Mouse (Mus musculus) forebrain, embryonic 10.5 days (tissue): Measurements from ENCODE around the gene Cpne5. TPM values are rescaled to one million over a fixed set of nuclear protein-coding genes. Genes with fewer than 3 reads are reported as not detected.
"Not testable (repeated sequence)": the region's sequence is repeated elsewhere in the genome, so short reads cannot be mapped to it uniquely, and the experiment has no call there.

Source experiments
- DNase-seq: peaks from one replicate; pipeline ENCODE4 v3.0.0-alpha.2; 2017; ENCODE audit warnings: low spot score; ENCODE audit errors: extremely low spot score
- H3K27ac ChIP-seq: fragments of 300-500 bp; sonication (generic); 2 replicates; pipeline ENCODE4 v1.5.1; 2016; ENCODE audit warnings: mild to moderate bottlenecking
- H3K27me3 ChIP-seq: fragments of 300-500 bp; sonication (generic); 2 replicates; pipeline ENCODE4 v1.6.1; 2016; ENCODE audit warnings: mild to moderate bottlenecking; ENCODE audit not compliant: poor library complexity, severe bottlenecking
- H3K36me3 ChIP-seq: fragments of 300-500 bp; sonication (generic); replicated peaks from 2 replicates; pipeline ENCODE4 v1.6.1; 2016; ENCODE audit warnings: mild to moderate bottlenecking, moderate library complexity
- H3K4me1 ChIP-seq: fragments of 300-500 bp; sonication (generic); 2 replicates; pipeline ENCODE4 v1.6.1; 2016
- H3K4me3 ChIP-seq: fragments of 300-500 bp; sonication (generic); 2 replicates; pipeline ENCODE4 v1.5.1; 2016; ENCODE audit warnings: mild to moderate bottlenecking, moderate library complexity
- H3K9me3 ChIP-seq: fragments of 300-500 bp; sonication (generic); 2 replicates; pipeline ENCODE4 v1.6.1; 2016; ENCODE audit warnings: mild to moderate bottlenecking, moderate library complexity
- WGBS: fragments of 180-500 bp; shearing (Covaris S2); methylation state at CpG from one replicate; pipeline ENCODE4 v1.1.7; 2016; 5-methylcytosine and 5-hydroxymethylcytosine counted together
- polyA plus RNA-seq: library from polyadenylated mRNA; unstranded; fragments of >200 nt; fragmentation: Nextera tagmentation; extraction: Ambion mirVana; gene quantifications from 2 replicates; pipeline ENCODE4 v1.2.1, GENCODE M21; 2016

Gene Cpne5
- polyA plus RNA-seq, 1 experiment from 2014 or later: 5.3 TPM

DNA sequence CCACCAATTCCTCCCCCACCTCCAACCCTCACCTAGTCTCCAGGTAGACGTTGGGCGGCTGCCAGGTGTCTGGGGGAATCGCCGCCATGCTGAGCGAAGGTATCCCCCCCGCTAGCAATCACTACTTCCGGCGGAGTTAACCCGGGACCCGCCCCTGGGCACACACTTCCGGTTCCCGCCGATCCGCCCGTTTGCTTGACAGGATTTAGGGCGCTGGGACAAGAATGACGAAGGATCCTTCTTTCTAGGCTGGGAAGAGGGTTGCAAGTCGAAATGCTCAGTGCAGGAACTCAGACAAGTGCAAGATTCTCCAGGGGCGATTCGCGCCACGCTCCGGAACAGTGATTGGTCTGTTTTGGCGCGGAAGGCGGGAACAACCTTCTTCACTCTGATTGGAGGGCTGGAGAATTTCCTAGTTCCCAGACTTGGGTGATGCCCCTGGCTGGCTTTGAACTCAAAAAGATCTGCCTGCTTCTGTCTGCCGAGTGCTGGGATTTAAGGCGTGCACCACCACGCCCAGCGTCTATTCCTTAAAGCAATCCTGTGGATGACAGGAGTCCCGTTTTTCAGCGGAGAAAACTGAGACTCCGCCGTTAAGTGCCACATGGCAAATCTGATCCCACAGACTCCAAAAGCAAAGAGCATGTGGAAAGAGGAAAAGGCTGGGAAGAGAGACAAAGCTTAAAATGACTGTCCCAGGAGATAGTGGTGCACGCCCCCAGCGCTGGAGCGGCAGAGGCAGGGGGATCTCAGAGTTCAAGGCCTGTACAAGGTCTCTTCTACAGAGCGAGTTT lies 26.1 kb upstream of the Cpne5 start, which contains the start of gene Ppil1:
Gene Ppil1 (minus strand): TSS at position 347 of the 794 bp plus-strand sequence.
- Histone ChIP-seq H3K4me3 (peak within 1 kb of the TSS; percentile 87), H3K4me1 (peaks cover 56% of the 10 kb centered on the region), H3K27ac (peak within 1 kb of the TSS; percentile 93), H3K9me3 (no peaks in the 10 kb centered on the region), H3K36me3 (peaks cover 30% of the 10 kb centered on the region), H3K27me3 (no peaks in the 10 kb centered on the region)
- DNase-seq: peak; percentile 87
- whole genome bisulfite sequencing: 6% methylated on average over 38 of the region's 38 CpGs

DNA sequence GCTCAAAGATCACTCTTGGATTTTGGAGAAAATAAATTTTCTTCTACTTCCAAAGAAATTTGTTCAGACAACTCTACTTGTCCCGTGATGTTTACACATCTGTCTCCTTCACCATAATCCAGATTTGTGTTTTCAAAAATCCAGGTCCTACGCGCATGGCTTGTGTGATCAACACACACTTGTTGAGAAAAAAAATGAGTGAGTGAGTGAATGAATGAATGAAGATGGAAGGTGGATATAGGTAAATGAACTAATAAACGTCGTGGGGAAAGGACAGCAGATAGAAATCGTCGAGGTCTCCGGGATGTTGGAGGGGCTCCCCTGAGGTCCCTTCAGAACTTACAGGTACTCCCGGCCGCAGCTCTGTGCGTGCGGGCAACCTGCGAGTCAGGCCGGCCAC lies 25.4 kb upstream of the Cpne5 start:
- peak overlapping the region; percentile 93 for H3K27ac ChIP-seq
- no peaks in the 10 kb centered on the region for H3K27me3 ChIP-seq
- H3K4me1 ChIP-seq: peaks cover 61% of the 10 kb centered on the region
- peak overlapping the region; percentile 87 for H3K4me3 ChIP-seq
- no peaks in the 10 kb centered on the region for H3K9me3 ChIP-seq
- 1% methylated on average over 14 of the region's 14 CpGs for WGBS
- H3K36me3 ChIP-seq: peaks cover 36% of the 10 kb centered on the region
- DNase-seq: no peak

DNA sequence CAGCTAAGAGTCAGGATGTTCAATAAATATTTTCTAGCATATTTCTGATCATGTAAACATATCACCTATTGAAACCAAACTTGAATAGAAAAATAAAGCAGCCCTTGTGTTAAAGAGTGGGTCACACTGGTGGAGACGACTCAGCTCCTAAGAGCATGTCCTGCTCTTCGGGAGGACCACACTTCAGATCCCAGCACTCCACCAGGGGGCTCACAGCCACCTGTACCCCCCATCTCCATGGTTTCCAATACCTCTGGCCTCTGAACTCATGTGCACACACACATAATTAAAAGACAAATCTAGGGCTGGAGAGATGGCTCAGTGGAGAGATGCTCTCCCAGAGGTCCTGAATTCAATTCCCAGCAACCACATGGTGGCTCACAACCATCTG lies 24.3 kb upstream of the Cpne5 start:
- no peak overlapping the region for H3K27ac ChIP-seq
- 81% methylated on average over 2 of the region's 2 CpGs for WGBS
- H3K4me3 ChIP-seq: peak overlapping the region; percentile 87
- no peaks in the 10 kb centered on the region for H3K9me3 ChIP-seq
- H3K36me3 ChIP-seq: peaks cover 48% of the 10 kb centered on the region
- DNase-seq: no peak
- H3K4me1 ChIP-seq: peaks cover 62% of the 10 kb centered on the region
- no peaks in the 10 kb centered on the region for H3K27me3 ChIP-seq

DNA sequence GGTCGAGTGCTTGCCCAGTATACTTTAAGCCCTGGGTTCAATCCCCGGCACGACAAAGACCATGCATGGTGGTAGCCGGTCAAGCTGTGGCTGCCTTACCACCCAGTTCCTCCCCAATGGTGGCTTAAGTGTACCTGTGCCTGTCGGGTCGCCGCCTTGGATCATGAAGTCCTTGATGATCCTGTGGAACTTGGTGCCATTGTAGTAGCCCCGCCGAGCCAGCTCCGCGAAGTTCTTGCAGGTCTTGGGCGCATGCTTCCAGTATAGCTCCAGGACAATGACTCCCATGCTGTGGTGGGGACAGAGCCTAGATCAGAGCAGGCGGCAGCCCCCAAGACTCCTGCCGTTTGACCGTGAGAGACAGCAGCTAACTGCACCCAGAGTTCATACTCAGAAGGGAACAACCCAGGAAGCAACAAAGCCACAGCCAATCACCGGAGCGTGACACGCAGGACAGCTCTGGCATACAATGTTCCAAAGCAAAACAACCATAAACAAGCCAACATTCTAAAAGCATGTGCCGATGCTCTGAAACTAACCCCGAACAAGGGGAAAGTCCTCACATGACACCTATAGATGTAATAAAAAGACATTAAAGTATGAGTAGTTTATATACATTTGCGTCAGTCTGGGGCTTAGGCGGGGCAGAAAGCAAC lies 23.8 kb upstream of the Cpne5 start:
- Histone ChIP-seq H3K27ac (0 out of 2 replicates have a peak overlapping the region, but pooled peaks have one; percentile 27), H3K4me1 (peaks cover 62% of the 10 kb centered on the region), H3K4me3 (peak overlapping the region; percentile 11; the same call in 1 of the 2 replicates), H3K36me3 (peaks cover 53% of the 10 kb centered on the region), H3K27me3 (no peaks in the 10 kb centered on the region), H3K9me3 (no peaks in the 10 kb centered on the region)
- WGBS: 95% methylated on average over 22 of the region's 22 CpGs
- no peak for DNase-seq

DNA sequence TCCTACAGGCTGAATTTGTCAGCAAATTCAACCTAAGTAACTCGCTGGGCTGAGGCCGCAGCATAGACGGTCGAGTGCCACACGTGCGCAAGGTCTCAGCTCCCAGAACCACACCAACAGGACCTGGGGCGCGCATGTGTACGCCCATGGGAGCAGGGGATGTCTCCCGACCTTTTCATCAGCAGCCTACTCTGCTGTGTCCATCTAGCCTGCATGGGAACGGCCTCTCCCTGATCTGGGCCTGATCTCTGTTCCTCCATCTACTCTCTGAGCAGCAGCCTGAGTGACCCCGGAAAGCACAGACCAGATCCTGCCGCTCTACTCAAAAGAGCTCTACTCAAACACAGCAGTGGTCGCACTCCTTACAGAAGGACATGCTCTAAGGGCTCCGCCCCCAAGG lies 22.5 kb upstream of the Cpne5 start:
- no peak overlapping the region for H3K27ac ChIP-seq
- 91% methylated on average over 15 of the region's 15 CpGs for WGBS
- no peaks in the 10 kb centered on the region for H3K27me3 ChIP-seq
- H3K4me3 ChIP-seq: no peak overlapping the region
- no peaks in the 10 kb centered on the region for H3K9me3 ChIP-seq
- H3K36me3 ChIP-seq: peaks cover 65% of the 10 kb centered on the region
- no peak for DNase-seq
- peaks cover 66% of the 10 kb centered on the region for H3K4me1 ChIP-seq

DNA sequence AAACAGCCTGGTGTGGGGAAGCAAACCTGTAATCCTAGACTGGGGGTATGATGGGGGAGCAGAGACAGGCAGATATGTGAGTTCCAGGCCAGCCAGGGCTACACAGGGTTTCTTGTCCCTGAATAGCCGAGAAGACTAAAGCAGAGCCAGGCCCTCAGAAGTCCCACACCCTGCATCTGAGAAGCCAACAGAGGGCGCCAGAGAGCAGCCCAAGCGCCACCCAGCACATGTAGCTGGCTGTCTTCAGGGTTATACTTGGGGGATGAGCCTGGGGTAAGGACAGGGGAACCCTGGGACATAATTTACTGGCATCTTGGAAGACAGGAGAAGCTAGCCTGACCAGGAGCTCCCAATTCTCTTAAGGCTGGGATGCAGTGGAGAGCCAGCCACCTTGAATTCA lies 21.5 kb upstream of the Cpne5 start:
- Histone ChIP-seq H3K36me3 (peaks cover 75% of the 10 kb centered on the region), H3K9me3 (no peaks in the 10 kb centered on the region), H3K4me1 (peaks cover 63% of the 10 kb centered on the region), H3K27ac (no peak overlapping the region), H3K4me3 (peak overlapping the region; percentile 3; the same call in 1 of the 2 replicates), H3K27me3 (no peaks in the 10 kb centered on the region)
- 10% methylated on average over 3 of the region's 3 CpGs for WGBS
- DNase-seq: peak; percentile 84

DNA sequence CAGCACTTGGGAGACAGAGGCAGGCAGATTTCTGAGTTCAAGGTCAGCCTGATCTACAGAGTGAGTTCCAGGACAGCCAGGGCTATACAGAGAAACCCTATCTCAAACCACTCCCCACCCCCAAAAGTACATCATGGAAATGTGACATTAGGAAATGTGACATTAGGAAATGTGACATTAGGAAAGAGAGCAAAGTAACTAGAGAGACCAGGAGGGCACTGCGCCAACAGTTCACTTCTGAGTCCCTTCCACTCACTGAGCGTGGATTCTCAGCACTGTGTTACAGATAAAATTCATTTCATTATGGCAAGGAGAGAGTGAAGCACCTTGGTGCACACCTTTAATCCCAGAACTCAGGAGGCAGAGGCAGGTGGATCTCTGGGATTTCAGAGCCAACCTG lies 21.0 kb upstream of the Cpne5 start:
- DNase-seq: no peak
- 93% methylated on average over 2 of the region's 2 CpGs for WGBS
- Histone ChIP-seq H3K27me3 (no peaks in the 10 kb centered on the region), H3K36me3 (peaks cover 81% of the 10 kb centered on the region), H3K4me3 (no peak overlapping the region), H3K4me1 (peaks cover 59% of the 10 kb centered on the region), H3K9me3 (no peaks in the 10 kb centered on the region), H3K27ac (no peak overlapping the region)

DNA sequence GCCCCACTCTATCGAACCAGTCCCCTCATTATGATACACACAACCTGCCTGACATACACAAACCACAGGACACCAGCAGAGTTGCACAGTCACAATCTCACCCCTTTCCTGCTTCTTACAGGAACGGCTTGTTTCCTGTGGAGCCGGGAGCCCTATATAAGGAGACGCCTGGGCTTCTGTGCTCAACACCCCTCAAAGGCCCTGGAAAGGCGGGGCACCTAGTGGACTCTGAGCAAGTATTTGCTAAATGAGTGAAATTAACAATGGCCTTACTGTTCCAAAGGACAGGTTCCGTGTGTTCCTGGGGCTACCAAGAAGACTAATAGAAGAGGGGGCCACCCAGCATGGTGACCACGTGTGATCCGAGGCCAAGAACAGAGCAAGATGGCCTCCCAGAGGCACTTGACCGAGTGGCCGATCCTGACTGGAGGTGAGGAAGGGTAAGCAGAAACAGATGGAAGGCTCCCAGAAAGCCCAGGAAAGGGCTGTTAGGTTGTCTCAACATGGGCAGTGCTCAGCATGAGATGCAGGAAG lies 20.1 kb upstream of the Cpne5 start:
- Histone ChIP-seq H3K4me1 (peaks cover 56% of the 10 kb centered on the region), H3K36me3 (peaks cover 89% of the 10 kb centered on the region), H3K4me3 (no peak overlapping the region), H3K27me3 (no peaks in the 10 kb centered on the region), H3K27ac (0 out of 2 replicates have a peak overlapping the region, but pooled peaks have one; percentile 11), H3K9me3 (no peaks in the 10 kb centered on the region)
- 79% methylated on average over 10 of the region's 10 CpGs for WGBS
- no peak for DNase-seq

DNA sequence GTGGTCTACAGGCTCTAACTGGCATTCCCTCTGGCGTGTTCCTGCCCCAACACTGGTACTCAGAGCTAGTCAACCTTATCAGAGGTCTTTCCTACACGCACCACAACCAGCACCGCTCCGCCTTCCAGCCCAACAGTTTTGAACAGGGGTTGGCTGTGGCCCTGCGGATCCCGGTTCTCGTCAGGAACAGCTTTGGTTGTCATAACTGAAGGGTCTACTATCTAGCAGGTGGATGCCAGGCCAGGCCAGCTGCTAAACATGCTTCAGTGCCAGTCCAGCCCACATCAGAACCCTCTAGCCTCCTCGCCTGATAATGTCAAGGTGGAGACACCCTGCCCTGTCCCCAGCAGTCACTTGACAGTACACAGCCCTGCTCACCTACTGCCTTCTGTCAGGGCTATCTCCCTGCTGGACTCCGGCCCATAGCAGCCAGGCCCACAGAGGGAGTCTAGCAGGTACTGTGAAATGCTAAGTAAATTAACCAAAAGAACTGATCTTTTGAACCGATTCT lies 19.1 kb upstream of the Cpne5 start:
- Histone ChIP-seq H3K36me3 (peaks cover 100% of the 10 kb centered on the region), H3K27ac (no peak overlapping the region), H3K4me3 (no peak overlapping the region), H3K9me3 (no peaks in the 10 kb centered on the region), H3K4me1 (peaks cover 46% of the 10 kb centered on the region), H3K27me3 (no peaks in the 10 kb centered on the region)
- WGBS: 96% methylated on average over 10 of the region's 10 CpGs
- no peak for DNase-seq

DNA sequence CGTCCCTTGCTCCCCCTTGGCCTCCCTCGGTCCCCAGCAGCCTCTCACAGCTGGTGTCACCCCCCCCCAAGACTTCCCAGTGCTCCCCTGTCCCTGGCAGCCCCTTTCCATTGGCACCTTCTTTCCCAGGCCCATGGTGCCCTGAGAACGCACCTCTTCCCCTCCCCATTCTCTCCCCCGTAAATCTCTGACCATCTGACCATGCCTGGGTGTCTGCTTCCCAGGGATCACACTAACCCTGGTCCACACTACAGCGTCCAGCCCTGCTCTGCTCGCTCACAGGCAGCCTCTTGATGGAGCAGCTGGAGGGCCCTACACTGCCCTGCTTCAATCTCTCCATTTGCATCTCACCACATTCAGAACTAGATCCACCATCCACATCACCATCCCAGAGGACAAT lies 18.5 kb upstream of the Cpne5 start:
- 86% methylated on average over 6 of the region's 6 CpGs for WGBS
- Histone ChIP-seq H3K27ac (no peak overlapping the region), H3K36me3 (peaks cover 100% of the 10 kb centered on the region), H3K4me3 (no peak overlapping the region), H3K4me1 (peaks cover 41% of the 10 kb centered on the region), H3K27me3 (no peaks in the 10 kb centered on the region), H3K9me3 (no peaks in the 10 kb centered on the region)
- no peak for DNase-seq

DNA sequence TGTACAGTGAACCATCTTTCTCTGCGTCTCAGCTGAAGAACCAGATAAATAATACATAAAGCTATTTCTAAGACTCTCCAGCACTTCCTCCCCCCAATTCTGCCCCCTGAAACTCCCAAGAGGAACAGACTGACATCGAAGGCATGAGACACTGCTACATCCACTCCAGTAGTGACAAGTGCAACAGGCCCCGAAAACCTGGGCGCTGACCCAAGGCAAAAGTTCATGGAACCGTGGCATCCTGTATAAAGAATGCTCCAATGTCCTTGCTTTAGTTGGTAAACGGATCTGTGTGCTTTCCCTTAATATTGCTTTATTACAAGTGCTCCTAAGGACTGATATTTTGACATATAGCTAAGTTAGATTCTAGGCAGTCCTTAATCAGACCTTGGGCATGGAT lies 16.8 kb upstream of the Cpne5 start:
- H3K36me3 ChIP-seq: peaks cover 100% of the 10 kb centered on the region
- H3K27ac ChIP-seq, DNase-seq, H3K9me3 ChIP-seq, H3K4me3 ChIP-seq, H3K27me3 ChIP-seq: not testable (repeated sequence)
- WGBS: 93% methylated on average over 6 of the region's 6 CpGs
- H3K4me1 ChIP-seq: peaks cover 23% of the 10 kb centered on the region

DNA sequence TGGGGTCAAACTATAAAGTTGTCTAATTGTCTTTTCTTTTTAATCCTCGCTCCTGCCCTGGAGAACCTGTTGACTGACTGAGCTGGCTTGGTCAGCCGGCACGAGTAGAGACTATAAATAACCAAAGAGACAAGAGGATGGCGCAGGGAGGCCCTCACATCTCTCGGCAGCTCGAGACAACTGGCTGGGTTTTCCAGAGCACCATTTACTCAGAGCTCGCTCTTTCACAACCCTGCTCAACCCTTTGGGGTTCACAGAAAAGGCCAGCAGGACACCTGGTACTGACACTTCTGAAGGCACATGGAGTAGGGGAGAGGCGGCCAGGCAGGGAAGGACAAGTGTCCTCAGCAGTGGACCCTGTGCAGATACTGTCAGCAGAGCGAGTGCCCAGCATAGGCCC lies 15.7 kb upstream of the Cpne5 start:
- 95% methylated on average over 9 of the region's 9 CpGs for WGBS
- peaks cover 100% of the 10 kb centered on the region for H3K36me3 ChIP-seq
- H3K27me3 ChIP-seq: no peaks in the 10 kb centered on the region
- H3K4me3 ChIP-seq: no peak overlapping the region
- H3K27ac ChIP-seq: no peak overlapping the region
- H3K9me3 ChIP-seq: no peaks in the 10 kb centered on the region
- peaks cover 13% of the 10 kb centered on the region for H3K4me1 ChIP-seq
- DNase-seq: no peak

DNA sequence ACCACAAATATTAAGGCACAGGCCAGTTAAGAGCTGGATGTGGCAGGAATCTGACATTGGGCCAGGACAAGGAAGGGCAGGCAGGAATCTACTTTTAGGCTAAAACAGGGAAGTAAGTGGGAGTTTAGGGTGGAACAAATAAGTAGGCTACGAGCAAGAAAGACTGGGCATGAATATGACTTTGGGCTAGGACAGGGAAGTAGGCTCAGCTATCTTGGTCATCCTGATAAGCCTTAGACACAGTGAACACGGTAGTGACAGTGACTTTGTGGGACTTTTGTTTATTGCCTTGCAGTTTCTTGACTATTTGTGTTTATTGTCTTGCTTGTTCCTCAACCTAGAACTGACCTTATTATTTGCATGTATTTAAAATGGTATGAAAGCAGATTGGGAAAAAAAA lies 15.3 kb upstream of the Cpne5 start:
- Histone ChIP-seq H3K4me1 (peaks cover 9% of the 10 kb centered on the region), H3K4me3 (no peak overlapping the region), H3K9me3 (no peaks in the 10 kb centered on the region), H3K27ac (no peak overlapping the region), H3K27me3 (no peaks in the 10 kb centered on the region), H3K36me3 (peaks cover 100% of the 10 kb centered on the region)
- 93% methylated on average over 2 of the region's 2 CpGs for WGBS
- DNase-seq: no peak
